Mouse (Mus musculus) midbrain, embryonic 10.5 days (tissue): ENCODE results near the gene Macrod1. TPM values are rescaled to one million over a fixed set of nuclear protein-coding genes. Genes with fewer than 3 reads are reported as not detected.

Source experiments
- DNase-seq: peaks from one replicate; pipeline ENCODE4 v3.0.0-alpha.2; 2017; ENCODE audit warnings: low spot score
- H3K27ac ChIP-seq: fragments of 300-500 bp; sonication (generic); replicated peaks from 2 replicates; pipeline ENCODE4 v1.5.1; 2016; ENCODE audit warnings: mild to moderate bottlenecking
- H3K27me3 ChIP-seq: fragments of 300-500 bp; sonication (generic); 2 replicates; pipeline ENCODE4 v1.6.1; 2016; ENCODE audit warnings: low read depth, mild to moderate bottlenecking; ENCODE audit not compliant: poor library complexity, severe bottlenecking
- H3K36me3 ChIP-seq: fragments of 300-500 bp; sonication (generic); 2 replicates; pipeline ENCODE4 v1.6.1; 2016; ENCODE audit warnings: mild to moderate bottlenecking, moderate library complexity
- H3K4me1 ChIP-seq: fragments of 300-500 bp; sonication (generic); 2 replicates; pipeline ENCODE4 v1.6.1; 2016
- H3K4me3 ChIP-seq: fragments of 300-500 bp; sonication (generic); 2 replicates; pipeline ENCODE4 v1.5.1; 2016; ENCODE audit warnings: mild to moderate bottlenecking, moderate library complexity
- H3K9me3 ChIP-seq: fragments of 300-500 bp; sonication (generic); replicated peaks from 2 replicates; pipeline ENCODE4 v1.6.1; 2016; ENCODE audit warnings: mild to moderate bottlenecking
- WGBS: fragments of 180-500 bp; shearing (Covaris S2); methylation state at CpG from one replicate; pipeline ENCODE4 v1.1.7; 2016; 5-methylcytosine and 5-hydroxymethylcytosine counted together
- polyA plus RNA-seq: library from polyadenylated mRNA; unstranded; fragments of >200 nt; fragmentation: Nextera tagmentation; extraction: Ambion mirVana; gene quantifications from 2 replicates; pipeline ENCODE4 v1.2.1, GENCODE M21; 2016

Gene Macrod1
- polyA plus RNA-seq, 1 experiment from 2014 or later = 2.2 TPM

- Histone ChIP-seq H3K36me3 (no peaks in the 10 kb centered on the region), H3K27ac (peak overlapping the region; percentile 56), H3K4me3 (no peak overlapping the region), H3K4me1 (peaks cover 65% of the 10 kb centered on the region), H3K9me3 (no peaks in the 10 kb centered on the region), H3K27me3 (peaks cover 74% of the 10 kb centered on the region)
- no peak for DNase-seq
- 12% methylated on average over 11 of the region's 11 CpGs for WGBS
Observed at GRCm38 (mm10) chr19:7176041-7176696, 119.6 kb downstream of the Macrod1 start.

GRCm38 (mm10) chr19:7177804-7178511, 121.3 kb downstream of the Macrod1 start:
- no peak overlapping the region for H3K4me3 ChIP-seq
- no peak for DNase-seq
- peaks cover 86% of the 10 kb centered on the region for H3K27me3 ChIP-seq
- no peaks in the 10 kb centered on the region for H3K9me3 ChIP-seq
- H3K4me1 ChIP-seq = peaks cover 61% of the 10 kb centered on the region
- H3K27ac ChIP-seq = peak overlapping the region; percentile 39; the same call in 1 of the 2 replicates
- no peaks in the 10 kb centered on the region for H3K36me3 ChIP-seq
- WGBS = 54% methylated on average over 13 of the region's 13 CpGs

- WGBS = 40% methylated on average over 3 of the region's 3 CpGs
- Histone ChIP-seq H3K9me3 (no peaks in the 10 kb centered on the region), H3K36me3 (no peaks in the 10 kb centered on the region), H3K4me3 (no peak overlapping the region), H3K27me3 (peaks cover 96% of the 10 kb centered on the region), H3K27ac (0 out of 2 replicates have a peak overlapping the region, but pooled peaks have one; percentile 39), H3K4me1 (peaks cover 59% of the 10 kb centered on the region)
- no peak for DNase-seq
Observed at GRCm38 (mm10) chr19:7178841-7179452, 122.3 kb downstream of the Macrod1 start.

GRCm38 (mm10) chr19:7180756-7181405, 124.3 kb downstream of the Macrod1 start:
- Histone ChIP-seq H3K9me3 (no peaks in the 10 kb centered on the region), H3K27ac (no peak overlapping the region), H3K4me1 (peaks cover 68% of the 10 kb centered on the region), H3K27me3 (peaks cover 97% of the 10 kb centered on the region), H3K36me3 (no peaks in the 10 kb centered on the region), H3K4me3 (no peak overlapping the region)
- WGBS = 76% methylated on average over 8 of the region's 8 CpGs
- no peak for DNase-seq

GRCm38 (mm10) chr19:7181496-7181895, 124.9 kb downstream of the Macrod1 start:
- Histone ChIP-seq H3K9me3 (no peaks in the 10 kb centered on the region), H3K27me3 (peaks cover 97% of the 10 kb centered on the region), H3K27ac (no peak overlapping the region), H3K4me1 (peaks cover 68% of the 10 kb centered on the region), H3K4me3 (no peak overlapping the region), H3K36me3 (no peaks in the 10 kb centered on the region)
- 70% methylated on average over 7 of the region's 7 CpGs for WGBS
- DNase-seq = no peak

GRCm38 (mm10) chr19:7182273-7182949, 125.8 kb downstream of the Macrod1 start:
- 13% methylated on average over 23 of the region's 23 CpGs for WGBS
- Histone ChIP-seq H3K36me3 (no peaks in the 10 kb centered on the region), H3K27me3 (peaks cover 99% of the 10 kb centered on the region), H3K4me1 (peaks cover 69% of the 10 kb centered on the region), H3K27ac (no peak overlapping the region; the same call in 1 of the 2 replicates), H3K4me3 (0 out of 2 replicates have a peak overlapping the region, but pooled peaks have one; percentile 16), H3K9me3 (no peaks in the 10 kb centered on the region)
- DNase-seq = no peak

- no peak for DNase-seq
- peaks cover 62% of the 10 kb centered on the region for H3K4me1 ChIP-seq
- H3K36me3 ChIP-seq = no peaks in the 10 kb centered on the region
- no peak overlapping the region for H3K4me3 ChIP-seq
- H3K9me3 ChIP-seq = no peaks in the 10 kb centered on the region
- 0 out of 2 replicates have a peak overlapping the region, but pooled peaks have one; percentile 18 for H3K27ac ChIP-seq
- 62% methylated on average over 11 of the region's 11 CpGs for WGBS
- peaks cover 99% of the 10 kb centered on the region for H3K27me3 ChIP-seq
Observed at GRCm38 (mm10) chr19:7183419-7183818, 126.8 kb downstream of the Macrod1 start.

GRCm38 (mm10) chr19:7185059-7185458, 128.4 kb downstream of the Macrod1 start:
- Histone ChIP-seq H3K27ac (peak overlapping the region; percentile 53), H3K9me3 (no peaks in the 10 kb centered on the region), H3K27me3 (peaks cover 98% of the 10 kb centered on the region), H3K36me3 (no peaks in the 10 kb centered on the region), H3K4me3 (no peak overlapping the region), H3K4me1 (peaks cover 65% of the 10 kb centered on the region)
- no peak for DNase-seq
- WGBS = 33% methylated on average over 4 of the region's 4 CpGs

- H3K9me3 ChIP-seq = no peaks in the 10 kb centered on the region
- H3K4me3 ChIP-seq = peak overlapping the region; percentile 20
- 7% methylated on average over 18 of the region's 18 CpGs for WGBS
- H3K4me1 ChIP-seq = peaks cover 65% of the 10 kb centered on the region
- H3K27ac ChIP-seq = peak overlapping the region; percentile 53
- H3K36me3 ChIP-seq = no peaks in the 10 kb centered on the region
- DNase-seq = no peak
- H3K27me3 ChIP-seq = peaks cover 96% of the 10 kb centered on the region
Observed at GRCm38 (mm10) chr19:7185715-7186291, 129.2 kb downstream of the Macrod1 start.

- peak overlapping the region; percentile 39 for H3K27ac ChIP-seq
- no peak for DNase-seq
Observed at GRCm38 (mm10) chr19:7187157-7187556, 130.5 kb downstream of the Macrod1 start.

GRCm38 (mm10) chr19:7189026-7189425, 132.4 kb downstream of the Macrod1 start:
- no peak for DNase-seq
- 87% methylated on average over 4 of the region's 4 CpGs for WGBS
- Histone ChIP-seq H3K4me3 (no peak overlapping the region), H3K27me3 (peaks cover 95% of the 10 kb centered on the region), H3K4me1 (peaks cover 68% of the 10 kb centered on the region), H3K27ac (peak overlapping the region; percentile 59), H3K36me3 (no peaks in the 10 kb centered on the region), H3K9me3 (no peaks in the 10 kb centered on the region)

More at GRCm38 (mm10) chr19:7187157-7187556, 130.5 kb downstream of the Macrod1 start:
- H3K4me1 ChIP-seq = peaks cover 69% of the 10 kb centered on the region
- H3K27me3 ChIP-seq = peaks cover 96% of the 10 kb centered on the region
- H3K4me3 ChIP-seq = no peak overlapping the region
- WGBS = 60% methylated on average over 5 of the region's 5 CpGs
- no peaks in the 10 kb centered on the region for H3K9me3 ChIP-seq
- H3K36me3 ChIP-seq = no peaks in the 10 kb centered on the region

- Histone ChIP-seq H3K27ac (peak overlapping the region; percentile 15; the same call in 1 of the 2 replicates), H3K27me3 (peaks cover 88% of the 10 kb centered on the region), H3K36me3 (no peaks in the 10 kb centered on the region), H3K4me1 (peaks cover 63% of the 10 kb centered on the region), H3K4me3 (no peak overlapping the region), H3K9me3 (no peaks in the 10 kb centered on the region)
- DNase-seq = no peak
- WGBS = 85% methylated on average over 5 of the region's 5 CpGs
Observed at GRCm38 (mm10) chr19:7190986-7191385, 134.4 kb downstream of the Macrod1 start.
